Mouse (Mus musculus) ovary, adult 18-20 months (tissue): ENCODE data around the gene Vmn1r87.
"Not testable (repeated sequence)": the region's sequence is repeated elsewhere in the genome, so short reads cannot be mapped to it uniquely, and the experiment has no call there.

Experiments
- DNase-seq: peaks from one replicate; pipeline ENCODE4 v3.0.0; 2022; ENCODE audit warnings: low spot score, mixed read lengths

The Vmn1r87 gene

DNA sequence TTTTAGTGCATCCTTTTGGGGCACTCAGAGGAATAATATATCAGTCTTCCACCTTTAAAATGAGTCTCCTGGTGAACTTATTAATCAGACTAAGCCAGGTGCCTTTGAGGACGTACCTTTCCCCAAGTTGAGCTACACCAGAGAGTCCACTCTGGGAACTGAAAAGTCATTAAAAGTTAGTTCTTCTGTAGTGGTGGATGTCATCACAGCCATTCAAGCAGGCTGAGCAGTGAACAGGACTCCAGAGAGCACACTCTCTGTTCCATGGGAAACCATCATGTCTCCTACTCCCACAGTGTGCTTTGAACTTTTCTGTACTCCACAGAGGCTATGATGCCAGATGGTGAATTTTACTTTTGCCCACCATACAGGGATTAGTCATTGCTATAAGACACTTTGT is at the start of gene Vmn1r87:
TSS of gene Vmn1r87 (minus strand) at position 101 of the 400 bp plus-strand sequence.
- no peak for DNase-seq

DNA sequence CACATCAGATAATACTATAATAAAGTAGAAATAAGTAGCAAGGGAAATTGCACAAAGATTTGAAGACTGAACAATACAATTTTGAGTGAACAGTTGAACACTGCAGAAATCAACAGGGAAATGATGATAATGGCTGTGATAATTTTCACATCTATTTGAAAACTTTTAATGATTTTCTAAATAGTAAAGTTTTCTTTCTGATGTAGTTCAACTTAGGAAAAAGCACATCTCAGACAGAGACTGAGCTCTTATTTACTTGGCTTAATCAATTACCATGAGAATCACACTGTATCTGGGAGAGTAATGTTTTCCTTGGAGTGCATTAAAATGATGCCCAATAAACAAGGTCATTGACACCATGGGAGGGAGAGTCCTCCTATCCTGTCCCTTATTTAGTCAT is 19.3 kb upstream of the Vmn1r87 start, which contains the start of gene Vmn1r88:
TSS of gene Vmn1r88 (plus strand) at position 301 of the 400 bp plus-strand sequence.
- no peak for DNase-seq

DNA sequence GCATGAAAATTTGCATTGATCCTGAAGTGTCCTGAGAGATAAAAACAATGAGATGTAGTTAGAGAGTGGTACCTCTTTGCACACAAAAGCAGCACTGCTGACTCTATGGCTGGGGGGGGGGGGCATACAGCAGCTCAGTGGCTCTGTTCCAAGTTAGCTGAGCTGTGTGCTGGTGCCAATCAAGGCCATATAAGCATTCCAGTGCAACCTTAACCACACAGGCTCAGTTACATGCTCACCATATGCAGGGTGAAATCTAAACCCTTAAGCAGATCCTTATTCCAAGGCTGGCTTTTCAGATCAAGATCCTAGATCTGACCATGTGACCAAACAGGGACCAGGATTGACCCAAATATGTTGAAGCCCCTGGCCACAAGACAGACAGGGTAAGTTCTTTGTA is 2.6 kb downstream of the Vmn1r87 start:
- DNase-seq: no peak

DNA sequence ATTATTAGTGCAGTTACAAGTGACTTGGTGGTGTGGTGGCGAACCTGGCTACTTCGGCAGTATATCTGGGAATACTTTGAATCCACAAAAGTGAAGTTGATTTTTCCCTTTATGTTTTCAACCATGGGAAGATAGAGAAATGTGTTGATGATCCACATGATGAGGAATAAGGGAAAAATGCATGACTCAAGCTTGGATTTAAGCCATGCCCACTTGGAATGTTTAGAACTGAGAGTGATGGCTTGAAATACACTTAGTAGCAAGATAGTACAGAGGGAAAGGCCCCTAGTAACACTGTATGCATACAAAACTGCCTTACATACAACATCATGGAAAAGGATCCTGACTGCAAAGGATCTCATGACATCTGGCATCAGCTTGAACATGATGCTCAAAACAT is 8.1 kb downstream of the Vmn1r87 start:
- no peak for DNase-seq

DNA sequence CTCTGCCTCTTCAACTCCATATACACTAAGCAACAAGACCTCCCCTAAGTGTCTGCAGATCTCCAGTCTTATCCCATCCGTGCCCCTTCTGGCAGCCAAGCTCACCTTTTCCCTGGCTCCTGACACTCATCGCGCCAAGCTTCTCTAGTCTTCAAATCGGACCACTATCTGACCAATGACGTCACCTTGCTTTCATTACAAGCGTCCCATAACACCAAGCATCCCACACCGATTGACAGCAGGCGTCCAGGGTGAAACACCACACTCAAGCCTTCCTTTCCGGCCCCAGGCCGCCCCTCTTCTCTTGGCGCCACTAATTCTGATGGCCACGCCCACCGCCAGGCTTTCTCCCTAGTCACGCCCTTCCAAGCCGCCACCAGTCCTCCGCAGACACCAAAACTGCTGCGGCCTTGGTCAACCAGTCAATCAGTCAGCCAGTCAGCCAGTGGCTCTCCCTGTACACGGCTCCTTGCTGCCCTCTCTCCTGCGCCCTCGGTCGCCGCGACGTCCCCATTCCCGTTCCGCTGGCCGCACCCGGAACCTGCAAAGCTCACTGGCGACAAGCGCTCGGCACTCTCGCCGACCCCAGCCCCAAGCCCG is 16.3 kb downstream of the Vmn1r87 start:
- DNase-seq: not testable (repeated sequence)

DNA sequence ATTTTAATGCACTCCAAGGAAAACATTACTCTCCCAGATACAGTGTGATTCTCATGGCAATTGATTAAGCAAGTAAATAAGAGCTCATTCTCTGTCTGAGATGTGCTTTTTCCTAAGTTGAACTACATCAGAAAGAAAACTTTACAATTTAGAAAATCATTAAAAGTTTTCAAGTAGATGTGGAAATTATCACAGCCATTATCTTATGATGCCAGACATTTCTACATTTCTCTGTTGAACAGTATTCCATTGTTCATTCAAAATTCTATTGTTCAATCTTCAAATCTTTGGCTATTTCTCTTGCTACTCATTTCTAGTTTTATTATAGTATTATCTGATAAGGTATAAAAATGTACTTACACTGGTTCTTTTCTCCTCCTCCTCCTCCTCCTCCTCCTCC is 20.1 kb downstream of the Vmn1r87 start, which contains the start of gene Vmn1r86:
TSS of gene Vmn1r86 (minus strand) at position 101 of the 400 bp plus-strand sequence.
- DNase-seq: no peak

DNA sequence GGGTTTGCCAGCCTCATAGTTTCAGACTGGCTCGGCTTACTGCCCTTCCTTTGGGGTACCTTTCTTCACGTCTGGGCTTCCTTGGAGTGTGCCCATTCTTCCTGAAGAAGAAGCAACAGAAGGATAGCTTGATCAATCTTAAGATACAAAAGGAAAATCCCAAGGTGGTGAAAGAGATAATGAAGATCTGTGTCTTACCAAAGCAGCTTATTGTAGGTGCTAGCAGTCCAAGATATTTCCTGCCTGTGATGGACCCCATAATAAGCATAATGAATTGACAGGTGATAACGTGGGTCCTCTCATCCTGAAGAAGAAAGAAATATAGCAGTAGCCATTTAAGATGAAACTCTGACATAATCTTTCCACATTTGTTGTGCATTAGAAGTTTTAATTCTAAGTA is 44.9 kb downstream of the Vmn1r87 start, which contains the start of gene Vmn1r85:
TSS of gene Vmn1r85 (minus strand) at position 101 of the 400 bp plus-strand sequence.
- no peak for DNase-seq
